Mouse (Mus musculus) urinary bladder, postnatal 4 days (tissue): Measurements from ENCODE around the gene Mxi1.
"Not testable (repeated sequence)": the region's sequence is repeated elsewhere in the genome, so short reads cannot be mapped to it uniquely, and the experiment has no call there.

Experiments
- DNase-seq, 2 experiments: peaks; one replicate each; pipeline ENCODE4 v3.0.0; 2021 to 2022; ENCODE audit warnings: low spot score in 2 of 2

The Mxi1 gene

GRCm38 (mm10) chr19:53364963-53365362 lies 54.6 kb downstream of the Mxi1 start:
- DNase-seq = peak in 1 of 2 experiments; percentile 58

- DNase-seq = no peak
Observed at GRCm38 (mm10) chr19:53366057-53366775, 55.9 kb downstream of the Mxi1 start.

GRCm38 (mm10) chr19:53366881-53367280 lies 56.6 kb downstream of the Mxi1 start:
- no peak for DNase-seq

GRCm38 (mm10) chr19:53369469-53370043 lies 59.2 kb downstream of the Mxi1 start:
- peak; percentile 56 to 78 for DNase-seq

GRCm38 (mm10) chr19:53370233-53370632 lies 59.9 kb downstream of the Mxi1 start:
- no peak for DNase-seq

- DNase-seq = no peak
Observed at GRCm38 (mm10) chr19:53371666-53372065, 61.3 kb downstream of the Mxi1 start, which contains the start of gene Gm10197. Gene Gm10197, minus strand, starts transcription at chr19:53371766.

GRCm38 (mm10) chr19:53373570-53373969 lies 63.3 kb downstream of the Mxi1 start:
- no peak for DNase-seq

GRCm38 (mm10) chr19:53375299-53375698 lies 65.0 kb downstream of the Mxi1 start:
- DNase-seq = no peak

GRCm38 (mm10) chr19:53375816-53376215 lies 65.5 kb downstream of the Mxi1 start:
- DNase-seq = no peak

- no peak for DNase-seq
Observed at GRCm38 (mm10) chr19:53377652-53378051, 67.3 kb downstream of the Mxi1 start.

- DNase-seq = no peak
Observed at GRCm38 (mm10) chr19:53378421-53378820, 68.1 kb downstream of the Mxi1 start.

- no peak for DNase-seq
Observed at GRCm38 (mm10) chr19:53383336-53383735, 73.0 kb downstream of the Mxi1 start.

GRCm38 (mm10) chr19:53389417-53389816 lies 79.1 kb downstream of the Mxi1 start:
- no peak for DNase-seq

- DNase-seq = peak in 1 of 2 experiments; percentile 70
Observed at GRCm38 (mm10) chr19:53389851-53390431, 79.6 kb downstream of the Mxi1 start.

- peak; percentile 99 to 100 for DNase-seq
Observed at GRCm38 (mm10) chr19:53390495-53391007, 80.2 kb downstream of the Mxi1 start, which contains the start of gene Smndc1. Gene Smndc1, minus strand, starts transcription at chr19:53390578.

- DNase-seq = no peak
Observed at GRCm38 (mm10) chr19:53391386-53391785, 81.1 kb downstream of the Mxi1 start.

GRCm38 (mm10) chr19:53391787-53392186 lies 81.5 kb downstream of the Mxi1 start:
- DNase-seq = no peak

- DNase-seq = no peak
Observed at GRCm38 (mm10) chr19:53392781-53393343, 82.5 kb downstream of the Mxi1 start.

GRCm38 (mm10) chr19:53393646-53394045 lies 83.3 kb downstream of the Mxi1 start:
- no peak for DNase-seq

GRCm38 (mm10) chr19:53394552-53394951 lies 84.2 kb downstream of the Mxi1 start:
- no peak for DNase-seq

- not testable (repeated sequence) for DNase-seq
Observed at GRCm38 (mm10) chr19:53394956-53395355, 84.6 kb downstream of the Mxi1 start.

- DNase-seq = not testable (repeated sequence)
Observed at GRCm38 (mm10) chr19:53395805-53396204, 85.5 kb downstream of the Mxi1 start.
